Mouse (Mus musculus) brain, embryonic 14.5 days (tissue): ENCODE results near the gene Tnrc6b.

Experiments used
- CTCF ChIP-seq: fragments of 200-500 bp; IDR thresholded peaks from 2 replicates; pipeline ENCODE4 v1.5.1; 2012; ENCODE audit warnings: inconsistent platforms, mild to moderate bottlenecking, moderate library complexity, borderline replicate concordance; ENCODE audit not compliant: insufficient read depth, insufficient read length; ENCODE audit errors: extremely low read depth
- POLR2A ChIP-seq: fragments of 200-500 bp; IDR thresholded peaks from 2 replicates; pipeline ENCODE4 v1.6.1; 2012; ENCODE audit warnings: mild to moderate bottlenecking, inconsistent platforms, borderline replicate concordance; ENCODE audit not compliant: poor library complexity, insufficient read depth, insufficient read length, severe bottlenecking; ENCODE audit errors: extremely low read depth

GRCm38 (mm10) chr15:80850004-80850403, 138.9 kb downstream of the Tnrc6b start:
- no peak for TF ChIP-seq CTCF
- TF ChIP-seq POLR2A = no peak
